Mouse (Mus musculus): ENCODE measurements around the gene Cd300c. TPM values are rescaled to one million over a fixed set of nuclear protein-coding genes. Genes with fewer than 3 reads are reported as not detected.

The Cd300c gene
- polyA plus RNA-seq, 1 experiment: 0.72 TPM

GRCm38 (mm10) chr11:114965182-114965828 is 3.7 kb downstream of the Cd300c start:
- no peaks in the 10 kb centered on the region for H3K27me3 ChIP-seq (replicated peaks; ENCODE audit: control insufficient read depth, insufficient read depth, low read length)
- no peak for DNase-seq
- H3K4me1 ChIP-seq (ENCODE audit: control insufficient read depth, insufficient read depth, low read length): no peaks in the 10 kb centered on the region
- TF ChIP-seq POLR2A (IDR thresholded peaks at IDR 0.05; ENCODE audit: low read depth, low read length) (no peak), CTCF (conservative IDR thresholded peaks at IDR 0.05; ENCODE audit: insufficient read depth, insufficient read length, low read depth, low read length) (no peak)
- H3K36me3 ChIP-seq (ENCODE audit: control insufficient read depth, insufficient read depth, low read length): no peaks in the 10 kb centered on the region
- 29% methylated on average over 3 of the region's 3 CpGs for WGBS
- no peak overlapping the region for H3K4me3 ChIP-seq (ENCODE audit: insufficient read depth, low read depth, low read length)
- no peak overlapping the region for H3K27ac ChIP-seq (ENCODE audit: insufficient read depth, low read depth, low read length)

DNA sequence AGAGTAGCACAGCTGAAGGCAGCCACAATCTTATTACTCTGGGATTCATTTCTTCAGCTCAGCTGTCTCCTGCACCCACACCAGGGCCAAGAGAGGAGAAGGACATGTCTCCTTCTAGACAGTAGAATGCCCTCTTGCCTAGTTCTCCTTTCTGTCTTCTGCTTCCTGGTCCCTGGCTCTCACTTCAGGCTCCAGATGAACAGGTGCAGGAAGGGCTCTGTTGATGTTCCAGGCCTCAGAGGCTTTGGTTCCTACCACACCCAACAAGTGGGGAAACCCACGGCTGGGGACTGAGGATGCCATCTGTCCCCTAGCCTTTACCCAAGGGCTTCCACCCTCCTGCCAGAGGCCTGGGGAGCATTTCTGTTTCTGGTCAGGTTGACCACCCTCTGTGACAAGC is 8.6 kb downstream of the Cd300c start:
- Histone ChIP-seq H3K27me3 (replicated peaks; ENCODE audit: control insufficient read depth, insufficient read depth, low read length) (no peaks in the 10 kb centered on the region), H3K27ac (ENCODE audit: insufficient read depth, low read depth, low read length) (no peak overlapping the region), H3K36me3 (ENCODE audit: control insufficient read depth, insufficient read depth, low read length) (no peaks in the 10 kb centered on the region), H3K4me1 (ENCODE audit: control insufficient read depth, insufficient read depth, low read length) (no peaks in the 10 kb centered on the region), H3K4me3 (ENCODE audit: insufficient read depth, low read depth, low read length) (no peak overlapping the region)
- TF ChIP-seq POLR2A (IDR thresholded peaks at IDR 0.05; ENCODE audit: low read depth, low read length): no peak
- TF ChIP-seq CTCF (conservative IDR thresholded peaks at IDR 0.05; ENCODE audit: insufficient read depth, insufficient read length, low read depth, low read length): no peak
- no peak for DNase-seq
- 80% methylated on average over 1 of the region's 1 CpGs for WGBS

DNA sequence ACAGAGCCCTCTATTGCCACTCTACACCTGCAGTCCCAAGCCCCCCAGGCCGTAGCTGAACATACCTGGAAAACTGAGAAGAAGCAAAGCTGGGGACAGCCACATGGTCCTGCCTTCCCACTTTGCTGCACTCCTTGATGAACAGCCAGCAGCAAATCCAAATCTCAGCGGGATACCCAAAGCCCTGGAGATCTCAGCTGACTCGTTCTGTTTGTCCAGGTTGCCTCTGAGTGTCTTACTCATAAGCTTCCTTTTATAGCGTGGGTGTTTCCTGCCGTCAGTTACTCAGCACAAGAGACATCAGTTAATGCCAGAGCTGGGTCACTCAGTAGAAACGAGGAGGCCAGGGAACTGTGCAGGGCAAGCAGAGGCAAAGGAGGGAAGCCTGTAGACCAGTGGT is 34.8 kb downstream of the Cd300c start, which contains the start of gene Cd300lb:
Gene Cd300lb (minus strand): TSS at position 243 of the 400 bp plus-strand sequence.
- DNase-seq: no peak
- TF ChIP-seq POLR2A (IDR thresholded peaks at IDR 0.05; ENCODE audit: low read depth, low read length) (no peak), CTCF (conservative IDR thresholded peaks at IDR 0.05; ENCODE audit: insufficient read depth, insufficient read length, low read depth, low read length) (no peak)
- WGBS: 40% methylated on average over 6 of the region's 6 CpGs
- no peak within 1 kb of the TSS for H3K27ac ChIP-seq (ENCODE audit: insufficient read depth, low read depth, low read length)
- H3K4me3 ChIP-seq (ENCODE audit: insufficient read depth, low read depth, low read length): no peak within 1 kb of the TSS
- H3K4me1 ChIP-seq (ENCODE audit: control insufficient read depth, insufficient read depth, low read length): no peaks in the 10 kb centered on the region
- H3K36me3 ChIP-seq (ENCODE audit: control insufficient read depth, insufficient read depth, low read length): no peaks in the 10 kb centered on the region
- H3K27me3 ChIP-seq (replicated peaks; ENCODE audit: control insufficient read depth, insufficient read depth, low read length): no peaks in the 10 kb centered on the region

DNA sequence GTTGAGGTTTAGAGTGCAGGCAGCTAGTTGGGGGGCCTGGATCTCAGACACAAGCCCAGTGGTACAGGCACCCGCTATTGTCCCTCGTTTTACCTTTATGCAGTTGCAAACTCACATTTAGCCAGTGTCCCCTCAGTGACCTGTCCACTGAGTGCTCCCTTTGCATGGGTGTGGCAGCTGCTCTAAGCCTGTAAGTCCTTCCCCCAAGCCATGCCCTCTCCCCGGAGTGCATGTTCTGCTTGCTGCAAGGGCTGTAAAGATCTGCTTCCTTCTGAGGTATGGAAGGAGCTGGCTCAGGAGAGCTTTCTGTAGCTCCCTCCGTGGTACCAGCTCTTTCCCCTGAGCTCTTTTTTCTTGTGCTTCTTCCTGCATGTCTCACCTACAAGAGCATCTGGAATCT is 35.4 kb downstream of the Cd300c start:
- no peak overlapping the region for H3K27ac ChIP-seq (ENCODE audit: insufficient read depth, low read depth, low read length)
- TF ChIP-seq CTCF (conservative IDR thresholded peaks at IDR 0.05; ENCODE audit: insufficient read depth, insufficient read length, low read depth, low read length): no peak
- TF ChIP-seq POLR2A (IDR thresholded peaks at IDR 0.05; ENCODE audit: low read depth, low read length): no peak
- no peaks in the 10 kb centered on the region for H3K36me3 ChIP-seq (ENCODE audit: control insufficient read depth, insufficient read depth, low read length)
- DNase-seq: no peak
- 79% methylated on average over 4 of the region's 4 CpGs for WGBS
- no peak overlapping the region for H3K4me3 ChIP-seq (ENCODE audit: insufficient read depth, low read depth, low read length)
- H3K27me3 ChIP-seq (replicated peaks; ENCODE audit: control insufficient read depth, insufficient read depth, low read length): no peaks in the 10 kb centered on the region
- H3K4me1 ChIP-seq (ENCODE audit: control insufficient read depth, insufficient read depth, low read length): no peaks in the 10 kb centered on the region

GRCm38 (mm10) chr11:114931041-114931440 is 37.9 kb downstream of the Cd300c start:
- Histone ChIP-seq H3K4me1 (ENCODE audit: control insufficient read depth, insufficient read depth, low read length) (no peaks in the 10 kb centered on the region), H3K27ac (ENCODE audit: insufficient read depth, low read depth, low read length) (no peak overlapping the region), H3K27me3 (replicated peaks; ENCODE audit: control insufficient read depth, insufficient read depth, low read length) (no peaks in the 10 kb centered on the region), H3K36me3 (ENCODE audit: control insufficient read depth, insufficient read depth, low read length) (no peaks in the 10 kb centered on the region), H3K4me3 (ENCODE audit: insufficient read depth, low read depth, low read length) (no peak overlapping the region)
- no peak for DNase-seq
- WGBS: 86% methylated on average over 5 of the region's 5 CpGs
- TF ChIP-seq POLR2A (IDR thresholded peaks at IDR 0.05; ENCODE audit: low read depth, low read length): no peak
- TF ChIP-seq CTCF (conservative IDR thresholded peaks at IDR 0.05; ENCODE audit: insufficient read depth, insufficient read length, low read depth, low read length): no peak

- Histone ChIP-seq H3K36me3 (ENCODE audit: control insufficient read depth, insufficient read depth, low read length) (no peaks in the 10 kb centered on the region), H3K4me1 (ENCODE audit: control insufficient read depth, insufficient read depth, low read length) (no peaks in the 10 kb centered on the region), H3K27ac (ENCODE audit: insufficient read depth, low read depth, low read length) (no peak overlapping the region), H3K27me3 (replicated peaks; ENCODE audit: control insufficient read depth, insufficient read depth, low read length) (no peaks in the 10 kb centered on the region), H3K4me3 (ENCODE audit: insufficient read depth, low read depth, low read length) (no peak overlapping the region)
- DNase-seq: no peak
- TF ChIP-seq POLR2A (IDR thresholded peaks at IDR 0.05; ENCODE audit: low read depth, low read length): no peak
- no peak for TF ChIP-seq CTCF (conservative IDR thresholded peaks at IDR 0.05; ENCODE audit: insufficient read depth, insufficient read length, low read depth, low read length)
- 96% methylated on average over 2 of the region's 2 CpGs for WGBS
These were observed 39.4 kb downstream of the Cd300c start for GRCm38 (mm10) chr11:114929581-114929980.

- Histone ChIP-seq H3K4me1 (ENCODE audit: control insufficient read depth, insufficient read depth, low read length) (no peaks in the 10 kb centered on the region), H3K27ac (ENCODE audit: insufficient read depth, low read depth, low read length) (no peak overlapping the region), H3K27me3 (replicated peaks; ENCODE audit: control insufficient read depth, insufficient read depth, low read length) (no peaks in the 10 kb centered on the region), H3K4me3 (ENCODE audit: insufficient read depth, low read depth, low read length) (no peak overlapping the region), H3K36me3 (ENCODE audit: control insufficient read depth, insufficient read depth, low read length) (no peaks in the 10 kb centered on the region)
- TF ChIP-seq POLR2A (IDR thresholded peaks at IDR 0.05; ENCODE audit: low read depth, low read length): no peak
- peak; percentile 61 for TF ChIP-seq CTCF (conservative IDR thresholded peaks at IDR 0.05; ENCODE audit: insufficient read depth, insufficient read length, low read depth, low read length)
- peak; percentile 13 for DNase-seq
- 71% methylated on average over 4 of the region's 4 CpGs for WGBS
These were observed 45.0 kb downstream of the Cd300c start for GRCm38 (mm10) chr11:114923961-114924360.

All from kidney, adult 2 months (tissue).